9 mouse cellular contexts compared by ENCODE assay signal in genomic region chr11:52335924-52336323, GRCm38 (mm10). TPM values are rescaled to one million over a fixed set of nuclear protein-coding genes. Genes with fewer than 3 reads are reported as not detected.
A peak's percentile ranks its signal among the peaks of the same experiment; 100 is the strongest.
DNase-seq lines count a peak whose midpoint lies in the region; ATAC-seq and TF ChIP-seq lines count a peak whose summit lies in the region.
"Had no signal": no experiment of that assay in that cellular context is flagged by ENCODE, and none has a peak within 500 bp of the region (broad histone marks: within the 10 kb centered on the region; RNA-seq: fewer than 3 reads in every experiment).

No protein-coding gene starts in this region.

- H3K27ac ChIP-seq in hindbrain, embryonic 13.5 days, result no peak overlapping the region
- H3K27ac ChIP-seq: embryonic facial prominence, embryonic 13.5 days had no signal

- H3K79me2 ChIP-seq in myocyte (ENCODE audit: control insufficient read depth, insufficient read depth), result no peaks in the 10 kb centered on the region

- peaks cover 10% of the 10 kb centered on the region for H3K4me1 ChIP-seq in hindbrain, embryonic 13.5 days (replicated peaks)

- peak overlapping the region; percentile 22 for H3K4me2 ChIP-seq in myocyte (ENCODE audit: low read depth)
- H3K4me2 ChIP-seq in hindbrain, embryonic 13.5 days, result no peak overlapping the region
- H3K4me2 ChIP-seq: embryonic facial prominence, embryonic 13.5 days had no signal

- H3K36me3 ChIP-seq in myocyte (ENCODE audit: control insufficient read depth, insufficient read depth), result no peaks in the 10 kb centered on the region
- H3K36me3 ChIP-seq in hindbrain, embryonic 13.5 days, result no peaks in the 10 kb centered on the region
- H3K36me3 ChIP-seq: embryonic facial prominence, embryonic 13.5 days had no signal

- H3K9ac ChIP-seq in hindbrain, embryonic 13.5 days, result no peak overlapping the region
- H3K9ac ChIP-seq: embryonic facial prominence, embryonic 13.5 days had no signal

- TF ChIP-seq POLR2A in myocyte (IDR thresholded peaks at IDR 0.05; ENCODE audit: insufficient read length, low read depth), result no peak

- no peak for ATAC-seq in cerebellum, adult (ENCODE audit: insufficient number of reproducible peaks, low FRiP score, low TSS enrichment)
- ATAC-seq in hindbrain, embryonic 13.5 days (ENCODE audit: low FRiP score), result no peak

- no peaks in the 10 kb centered on the region for H3K9me3 ChIP-seq in hindbrain, embryonic 13.5 days
- H3K9me3 ChIP-seq: embryonic facial prominence, embryonic 13.5 days had no signal

- H3K27me3 ChIP-seq in myocyte (ENCODE audit: control insufficient read depth, insufficient read depth, insufficient read length), result no peaks in the 10 kb centered on the region
- H3K27me3 ChIP-seq in hindbrain, embryonic 13.5 days, result no peaks in the 10 kb centered on the region
- H3K27me3 ChIP-seq: embryonic facial prominence, embryonic 13.5 days had no signal

- WGBS in hindbrain, embryonic 13.5 days, result 82% methylated on average over 7 of the region's 7 CpGs

- H3K4me3 ChIP-seq in myocyte, result no peak overlapping the region
- no peak overlapping the region for H3K4me3 ChIP-seq in hindbrain, embryonic 13.5 days
- H3K4me3 ChIP-seq: embryonic facial prominence, embryonic 13.5 days had no signal

- DNase-seq in cerebellum, adult 18-20 months, result peak; percentile 55 to 65
- peak; percentile 73 for DNase-seq in right cerebral cortex, adult 18-20 months
- no peak for DNase-seq in right cerebral cortex, postnatal 4 days
- no peak for DNase-seq in c-Kit-positive CD71-positive TER-119-positive erythroid progenitor cells, embryonic 14.5 days (ENCODE audit: low spot score)
- no peak for DNase-seq in urinary bladder, postnatal 4 days (ENCODE audit: low spot score in 2 of 2)

- H3ac ChIP-seq in myocyte (ENCODE audit: control insufficient read depth, insufficient read length), result no peak overlapping the region

TF ChIP-seq in myocyte, 11 proteins besides CTCF, POLR2A, EP300 and RAD21:
- no peak for TF ChIP-seq CEBPB (IDR thresholded peaks at IDR 0.05; ENCODE audit: insufficient read depth, poor library complexity, severe bottlenecking)
- TF ChIP-seq MYOD1 (IDR thresholded peaks at IDR 0.05; ENCODE audit: control insufficient read depth in 1 of 3, insufficient read length in 2 of 3, low read depth in 2 of 3), result peak in 1 of 3 experiments; percentile 59

RNA-seq across cellular contexts. Expression of gene Vdac1, which starts 24.7 kb away (rescaled TPM):
- 342 TPM for polyA plus RNA-seq in myocyte (2012; fragmentation: generic; extraction: Trizol)
- 280 and 294 TPM in 2 replicates for polyA plus RNA-seq in hindbrain, embryonic 13.5 days (2015; fragmentation: Nextera tagmentation; extraction: Ambion mirVana)

RNA-seq across cellular contexts. Expression of gene Tcf7, which starts 53.1 kb away (rescaled TPM):
- 17.3 TPM for polyA plus RNA-seq in myocyte (2012; fragmentation: generic; extraction: Trizol)
- 3.2 and 4.7 TPM in 2 replicates for polyA plus RNA-seq in hindbrain, embryonic 13.5 days (2015; fragmentation: Nextera tagmentation; extraction: Ambion mirVana)

Comparison
In these comparisons a context has a peak if more than half of its experiments do, and no peak if none do; other contexts are left out.
1. DNase-seq: peak in cerebellum, adult 18-20 months (2 of 2) and right cerebral cortex, adult 18-20 months (single experiment); none in right cerebral cortex, postnatal 4 days (single experiment), c-Kit-positive CD71-positive TER-119-positive erythroid progenitor cells, embryonic 14.5 days (single experiment) and urinary bladder, postnatal 4 days (0 of 2).